Mouse (Mus musculus) left cerebral cortex, adult 18-20 months (tissue): ENCODE measurements at regions not wholly inside any gene's neighbourhood (a gene's known extent, or its start where the extent isn't known, plus 50 kb on each side); places are given as distances from the start of the nearest gene placed in this dataset.

ENCODE experiments used
- DNase-seq, 2 experiments: peaks; one replicate each; pipeline ENCODE4 v3.0.0; 2021 to 2022; ENCODE audit warnings: low spot score in 2 of 2, mixed read lengths in 1 of 2

GRCm38 (mm10) chr4:154781391-154781790 is 55.9 kb upstream of the Ttc34 start:
- no peak for DNase-seq

DNA sequence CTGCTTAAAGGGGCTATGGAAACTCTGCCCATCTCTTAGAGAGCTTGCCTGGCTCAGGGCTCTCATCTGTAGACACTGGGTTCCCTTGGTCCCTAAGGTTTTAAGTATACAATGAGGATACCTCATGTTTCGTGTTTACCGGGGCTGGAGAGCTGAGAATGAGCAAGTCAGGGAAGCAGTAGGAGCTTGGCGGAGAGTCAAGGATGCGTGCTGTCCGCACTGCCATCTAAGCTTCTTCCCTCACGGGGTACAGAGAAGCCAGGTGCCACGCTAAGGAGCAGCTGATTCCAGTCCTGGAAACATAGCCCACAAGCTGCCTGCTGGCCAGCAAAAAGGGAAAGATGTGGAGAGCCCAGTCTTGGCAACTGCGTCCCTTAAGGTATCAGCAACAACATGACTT is 55.0 kb upstream of the Ttc34 start:
- no peak for DNase-seq

DNA sequence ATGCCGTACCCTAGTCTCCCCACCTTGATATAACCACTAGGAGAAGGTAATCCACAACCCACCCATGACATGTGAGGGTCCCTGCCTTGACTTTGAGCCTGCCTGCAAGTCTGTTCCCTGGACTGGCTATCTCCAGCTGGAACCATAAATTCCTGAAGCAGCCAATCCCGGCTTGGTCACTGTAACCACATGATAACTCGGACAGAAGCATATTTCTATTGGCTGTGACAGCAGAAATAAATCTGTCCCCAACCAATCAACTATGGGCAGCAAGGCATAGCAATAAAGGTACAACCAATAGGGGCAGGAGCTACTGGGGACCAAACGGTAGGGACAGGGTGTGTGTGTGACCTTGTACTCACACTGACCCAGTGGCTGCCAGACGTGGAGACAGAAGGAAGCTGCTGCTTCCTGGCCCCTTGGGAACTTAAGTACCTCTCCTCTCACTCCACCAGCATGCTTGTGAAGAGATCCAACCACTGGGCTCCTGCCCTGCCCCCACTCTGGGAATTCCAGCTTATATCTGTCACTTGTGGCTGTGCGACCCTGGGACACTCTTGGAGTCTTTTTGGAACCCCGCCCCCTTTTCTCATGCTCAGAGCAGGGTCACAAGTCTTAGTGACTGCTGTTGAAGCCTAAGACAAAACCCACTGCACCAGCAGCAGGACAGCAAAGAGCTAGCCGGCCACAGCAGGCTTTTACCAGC is 51.8 kb upstream of the Ttc34 start:
- no peak for DNase-seq

GRCm38 (mm10) chr4:154787190-154787589 is 50.1 kb upstream of the Ttc34 start:
- DNase-seq = no peak
